Mouse (Mus musculus): Measurements from ENCODE around the gene Asxl1.
A peak's percentile ranks its signal among the peaks of the same experiment; 100 is the strongest.

The Asxl1 gene

GRCm38 (mm10) chr2:153345454-153346220, at the start of gene Asxl1:
Gene Asxl1, plus strand, starts transcription at chr2:153345829.
- DNase-seq (ENCODE audit: low read depth, low spot score): peak; percentile 97

GRCm38 (mm10) chr2:153297771-153298170, 47.9 kb upstream of the Asxl1 start:
- DNase-seq (ENCODE audit: low read depth, low spot score): no peak

GRCm38 (mm10) chr2:153298460-153298859, 47.2 kb upstream of the Asxl1 start:
- DNase-seq (ENCODE audit: low read depth, low spot score): no peak

DNA sequence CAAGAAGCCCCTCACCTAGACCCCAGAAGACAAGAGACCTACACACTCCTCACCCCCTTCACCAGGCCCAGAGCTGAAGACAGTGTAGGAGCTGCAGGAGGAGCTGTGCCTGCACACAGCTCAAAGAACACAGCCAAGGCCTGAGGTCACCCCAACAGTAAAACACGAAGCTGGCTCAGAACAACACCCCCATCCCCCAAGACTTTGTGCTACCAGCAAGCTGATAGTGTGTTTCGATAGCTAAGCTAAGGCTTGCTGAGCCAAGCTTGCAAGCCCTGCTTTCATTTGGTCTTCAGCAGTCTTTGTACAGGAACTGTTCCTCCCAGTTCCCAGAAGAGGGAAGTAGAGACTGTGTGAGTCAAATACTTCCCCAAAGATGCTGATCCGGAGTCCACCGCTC, 46.8 kb upstream of the Asxl1 start:
- DNase-seq (ENCODE audit: low read depth, low spot score): no peak

GRCm38 (mm10) chr2:153301123-153301522, 44.5 kb upstream of the Asxl1 start:
- no peak for DNase-seq (ENCODE audit: low read depth, low spot score)

DNA sequence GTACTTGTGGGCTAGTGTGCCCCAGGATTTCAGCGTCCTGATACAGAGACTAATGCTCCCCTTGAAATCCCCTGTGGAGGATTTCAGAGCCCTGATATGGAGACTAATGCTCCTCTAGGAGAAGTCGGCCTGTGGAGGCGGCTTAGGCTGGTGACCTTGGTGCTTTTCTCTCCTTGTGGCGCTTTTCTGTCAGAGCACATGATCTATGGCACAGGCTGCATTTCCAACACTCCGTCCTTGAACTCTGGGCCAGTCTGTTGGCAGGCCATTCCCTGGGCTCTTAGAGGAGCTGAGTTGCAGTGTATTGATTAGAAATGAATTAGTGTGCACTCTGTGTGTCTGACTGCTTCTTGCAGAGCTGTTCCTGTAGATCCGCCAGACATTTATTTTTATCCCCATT, 40.4 kb upstream of the Asxl1 start:
- no peak for DNase-seq (ENCODE audit: low read depth, low spot score)

DNA sequence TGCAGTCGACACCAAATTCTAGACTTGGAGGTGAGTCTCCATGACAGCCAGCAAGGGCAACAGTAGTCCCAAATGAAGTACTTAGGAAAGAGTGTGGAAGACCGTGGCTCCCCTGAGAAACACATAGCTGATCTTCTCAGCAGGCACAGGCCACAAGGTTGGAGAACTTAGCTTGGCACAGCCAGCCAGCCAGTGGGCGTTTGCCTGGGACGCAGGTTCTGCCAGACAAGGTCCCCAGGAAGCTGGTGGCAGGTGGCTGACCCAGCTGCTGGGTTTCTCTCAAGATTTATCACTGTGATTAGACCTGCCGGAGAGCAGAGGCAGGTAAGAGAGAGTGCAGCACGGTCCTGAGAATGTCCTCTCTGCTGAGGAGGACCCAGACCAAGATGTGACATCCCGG, 37.0 kb upstream of the Asxl1 start:
- DNase-seq (ENCODE audit: low read depth, low spot score): no peak

- DNase-seq (ENCODE audit: low read depth, low spot score): no peak
Measured at GRCm38 (mm10) chr2:153309106-153309505, 36.5 kb upstream of the Asxl1 start.

DNA sequence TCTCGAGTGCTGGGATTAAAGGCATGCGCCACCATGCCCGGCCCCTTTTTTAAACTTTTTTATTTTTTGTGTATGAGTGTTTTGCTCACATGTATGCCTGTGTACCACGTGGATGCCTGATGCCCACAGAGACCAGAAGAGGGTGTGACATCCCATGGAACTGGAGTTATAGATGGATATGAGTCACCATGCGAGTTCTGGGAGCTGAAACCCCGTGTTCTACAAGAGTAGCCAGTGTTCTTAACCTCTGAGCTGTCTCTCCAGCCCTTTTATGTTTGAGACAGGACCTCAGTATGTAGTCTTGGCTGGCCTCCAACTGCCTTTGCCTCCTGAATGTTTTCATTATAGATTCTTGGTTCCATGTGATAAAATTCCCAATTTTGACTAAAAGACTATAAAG, 35.4 kb upstream of the Asxl1 start:
- DNase-seq (ENCODE audit: low read depth, low spot score): no peak

- DNase-seq (ENCODE audit: low read depth, low spot score): no peak
Measured at GRCm38 (mm10) chr2:153312884-153313283, 32.7 kb upstream of the Asxl1 start.

DNA sequence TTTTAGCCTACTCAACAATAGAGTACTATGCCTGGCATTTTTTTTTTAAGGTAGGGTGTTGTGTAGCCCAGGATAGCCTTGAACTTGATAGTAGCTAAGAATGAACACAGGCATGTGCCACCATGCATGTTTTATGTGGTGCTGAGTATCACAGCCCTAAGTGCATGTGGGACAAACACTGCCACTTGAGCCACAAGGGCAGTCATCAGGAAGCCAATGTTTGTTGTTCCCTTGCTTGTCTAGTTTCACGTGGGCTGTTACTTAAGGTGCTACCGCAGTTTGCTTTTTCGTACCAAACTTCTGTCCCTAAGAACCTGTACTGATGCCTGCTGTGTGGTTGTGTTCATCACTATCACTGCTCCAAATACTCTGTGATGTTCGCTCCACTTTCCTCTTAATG, 27.2 kb upstream of the Asxl1 start:
- no peak for DNase-seq (ENCODE audit: low read depth, low spot score)

- no peak for DNase-seq (ENCODE audit: low read depth, low spot score)
Measured at GRCm38 (mm10) chr2:153319036-153319643, 26.5 kb upstream of the Asxl1 start.

DNA sequence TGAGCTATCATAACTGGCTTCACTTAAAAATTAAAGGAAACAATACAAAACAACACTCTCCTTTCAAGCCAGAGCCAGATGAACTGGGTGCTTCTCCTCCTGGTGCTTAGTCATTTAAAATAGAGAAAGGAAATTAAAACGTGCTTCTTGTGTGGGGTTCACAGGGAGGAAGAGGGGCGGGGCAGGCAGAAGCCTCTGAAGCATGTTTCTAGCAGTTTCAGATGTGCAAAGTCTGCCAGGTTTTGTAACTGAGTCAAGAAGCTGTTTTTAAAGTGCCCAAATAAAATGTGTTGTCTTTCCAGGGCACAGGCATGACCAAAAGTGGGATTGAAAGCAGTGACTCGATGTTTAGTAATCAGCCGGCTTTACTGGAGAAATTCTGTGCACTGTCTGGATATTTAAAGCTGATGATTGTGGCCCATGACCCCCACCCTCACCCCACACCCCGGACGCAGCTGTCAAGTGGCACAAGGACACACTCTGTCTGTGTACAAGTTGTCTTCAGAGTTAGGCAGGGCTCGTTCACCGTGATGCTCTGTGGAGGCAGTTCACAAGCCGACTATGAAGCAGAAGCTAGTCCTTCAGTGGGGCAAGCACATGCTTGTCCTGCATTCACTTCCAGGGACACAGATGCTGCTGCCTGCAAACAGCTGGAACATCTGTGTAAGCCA, 19.8 kb upstream of the Asxl1 start:
- no peak for DNase-seq (ENCODE audit: low read depth, low spot score)

DNA sequence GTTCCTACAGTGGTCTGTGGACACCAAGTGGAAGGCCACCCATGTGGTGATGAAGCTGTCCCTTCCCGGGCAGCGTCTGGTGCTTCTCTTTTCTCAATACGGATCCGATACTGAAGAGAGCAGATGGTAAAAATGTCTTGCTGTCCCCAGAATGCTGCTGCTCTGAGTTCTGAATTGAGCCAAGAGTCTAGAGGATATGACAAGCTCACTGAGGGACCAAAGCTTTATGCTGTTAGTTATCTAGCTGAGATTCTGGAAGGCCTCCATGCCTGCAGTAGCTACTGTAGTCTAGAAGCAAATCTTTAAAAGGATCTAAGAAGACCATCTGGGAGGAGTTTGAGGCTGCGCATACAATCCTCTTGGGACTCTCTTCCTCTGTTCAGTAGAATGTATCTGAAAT, 13.4 kb upstream of the Asxl1 start:
- no peak for DNase-seq (ENCODE audit: low read depth, low spot score)

GRCm38 (mm10) chr2:153332981-153333380, 12.6 kb upstream of the Asxl1 start:
- no peak for DNase-seq (ENCODE audit: low read depth, low spot score)

DNA sequence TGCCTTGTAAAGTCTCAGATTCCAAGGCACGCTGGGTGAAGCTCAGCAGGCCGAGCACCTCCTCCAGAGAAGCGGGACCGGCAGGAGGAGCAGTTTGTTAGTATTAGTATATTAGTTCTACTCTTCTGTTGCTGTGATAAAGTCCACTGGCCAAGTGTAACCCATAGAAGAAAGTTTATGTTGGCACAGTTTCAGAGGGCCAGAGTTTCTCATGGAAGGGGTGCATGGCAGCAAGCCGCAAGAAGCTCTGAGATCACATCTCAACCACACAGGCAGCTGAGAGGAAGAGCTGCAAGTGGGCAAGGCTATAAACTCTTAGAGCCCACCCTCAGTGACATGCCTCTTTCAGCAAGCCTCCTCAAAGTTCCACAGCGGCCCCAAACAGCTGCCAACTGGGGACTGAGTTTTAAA, 11.8 kb upstream of the Asxl1 start:
- DNase-seq (ENCODE audit: low read depth, low spot score): no peak

- no peak for DNase-seq (ENCODE audit: low read depth, low spot score)
Measured at GRCm38 (mm10) chr2:153334281-153334680, 11.3 kb upstream of the Asxl1 start.

GRCm38 (mm10) chr2:153336117-153336516, 9.5 kb upstream of the Asxl1 start:
- DNase-seq (ENCODE audit: low read depth, low spot score): no peak

DNA sequence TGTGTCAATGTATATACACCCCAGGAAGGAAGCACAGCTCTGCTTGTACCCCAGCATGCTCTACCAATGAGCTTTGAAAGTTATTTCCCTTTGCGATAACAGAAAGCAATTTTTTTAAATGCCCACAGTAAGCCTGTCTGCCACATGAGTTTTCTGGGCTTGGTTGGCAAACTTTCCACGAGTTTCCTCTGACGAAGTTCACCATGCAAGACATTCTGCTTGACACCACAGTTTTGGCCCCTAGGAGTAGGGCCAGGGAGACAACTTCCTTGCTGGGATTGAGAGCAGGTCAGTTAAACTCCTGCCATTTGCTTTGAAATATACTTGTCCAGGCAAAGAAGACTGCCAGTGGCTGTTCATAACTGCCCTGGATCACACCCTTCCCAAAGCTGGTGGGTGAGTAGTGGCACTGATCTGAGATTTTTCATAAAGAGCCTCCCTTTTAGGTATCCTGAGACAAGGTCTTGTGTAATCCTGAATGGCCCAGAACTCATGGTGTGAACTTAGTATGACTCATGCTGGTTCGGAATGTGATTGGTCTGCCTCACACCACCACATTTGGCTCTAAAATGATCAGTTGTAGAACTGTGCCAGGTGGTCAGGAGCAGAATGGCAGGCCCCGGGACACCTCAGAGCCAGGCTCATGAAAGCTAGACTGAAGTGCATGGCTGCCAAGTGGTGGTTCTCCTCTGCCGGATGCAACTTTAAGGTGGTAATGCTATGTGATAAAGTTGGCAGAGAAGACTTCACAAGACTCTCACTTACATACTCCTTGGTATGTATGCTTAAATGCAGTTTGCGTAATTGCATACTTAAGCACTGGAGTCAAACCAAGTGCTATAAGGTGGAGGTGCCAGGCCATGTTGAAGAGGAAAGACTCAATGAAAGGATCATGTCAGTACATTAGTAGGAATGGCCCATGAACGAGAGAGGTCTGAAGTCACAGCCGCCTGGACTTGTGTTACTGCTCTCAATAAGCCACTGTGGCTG, 7.0 kb upstream of the Asxl1 start:
- no peak for DNase-seq (ENCODE audit: low read depth, low spot score)

GRCm38 (mm10) chr2:153342166-153342565, 3.5 kb upstream of the Asxl1 start:
- no peak for DNase-seq (ENCODE audit: low read depth, low spot score)

GRCm38 (mm10) chr2:153342602-153343001, 3.0 kb upstream of the Asxl1 start:
- DNase-seq (ENCODE audit: low read depth, low spot score): no peak

DNA sequence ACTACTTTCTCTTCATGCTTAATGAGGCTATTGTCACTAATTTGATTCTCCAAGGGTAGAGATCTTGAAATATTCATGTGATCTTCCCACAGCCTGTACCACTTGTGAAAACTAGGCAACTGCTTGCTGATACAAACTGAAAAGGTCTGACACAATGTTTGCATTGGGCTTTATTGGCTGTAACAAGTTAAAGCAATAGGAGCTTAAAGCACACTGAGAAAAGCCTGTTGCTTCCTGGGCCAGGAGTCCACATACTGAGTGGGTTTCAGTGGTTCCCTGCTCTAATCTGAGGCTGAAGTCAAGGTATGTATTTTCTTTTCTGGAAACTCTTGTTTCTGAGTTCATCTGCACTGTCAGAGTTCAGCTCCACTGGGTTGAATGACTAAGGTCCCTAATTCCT, 2.4 kb upstream of the Asxl1 start:
- DNase-seq (ENCODE audit: low read depth, low spot score): no peak
